Mouse (Mus musculus) lung, embryonic 16.5 days (tissue): Measurements from ENCODE around the gene Rhof. TPM values are rescaled to one million over a fixed set of nuclear protein-coding genes. Genes with fewer than 3 reads are reported as not detected.

Experiments
- ATAC-seq: fragments of 200-750 bp; cut with Nextera tagmentation; 2 replicates; pipeline ENCODE4 v1.8.0; 2017; ENCODE audit warnings: low read depth, mild to moderate bottlenecking, moderate library complexity
- H3K27ac ChIP-seq: fragments of 300-500 bp; sonication (generic); 2 replicates; pipeline ENCODE4 v1.5.1; 2014; ENCODE audit warnings: mild to moderate bottlenecking, control low read depth, low read length
- H3K27me3 ChIP-seq: fragments of 300-500 bp; sonication (generic); 2 replicates; pipeline ENCODE4 v1.6.1; 2014; ENCODE audit warnings: low read depth, low read length, mixed read lengths; ENCODE audit not compliant: control insufficient read depth, insufficient read depth
- H3K36me3 ChIP-seq: fragments of 300-500 bp; sonication (generic); 2 replicates; pipeline ENCODE4 v1.6.1; 2014; ENCODE audit warnings: low read length; ENCODE audit not compliant: control insufficient read depth, insufficient read depth
- H3K4me1 ChIP-seq: fragments of 300-500 bp; sonication (generic); replicated peaks from 2 replicates; pipeline ENCODE4 v1.6.1; 2014; ENCODE audit warnings: low read length, mixed read lengths; ENCODE audit not compliant: control insufficient read depth, insufficient read depth
- H3K4me2 ChIP-seq: fragments of 300-500 bp; sonication (generic); 2 replicates; pipeline ENCODE4 v1.6.1; 2014; ENCODE audit warnings: low read depth, low read length, control low read depth
- H3K4me3 ChIP-seq: fragments of 300-500 bp; sonication (generic); 2 replicates; pipeline ENCODE4 v1.5.1; 2014; ENCODE audit warnings: mild to moderate bottlenecking, low read length, control low read depth
- H3K9ac ChIP-seq: fragments of 300-500 bp; sonication (generic); 2 replicates; pipeline ENCODE4 v1.6.1; 2014; ENCODE audit warnings: low read length, control low read depth
- H3K9me3 ChIP-seq: fragments of 300-500 bp; sonication (generic); 2 replicates; pipeline ENCODE4 v1.6.1; 2016; ENCODE audit warnings: low read length; ENCODE audit not compliant: control insufficient read depth
- WGBS: fragments of 180-500 bp; shearing (Covaris S2); extraction: QIAGEN DNeasy Blood & Tissue Kit; methylation state at CpG from one replicate; pipeline ENCODE4 v1.1.7; 2014; 5-methylcytosine and 5-hydroxymethylcytosine counted together
- polyA plus RNA-seq: library from polyadenylated mRNA; unstranded; fragments of >200 nt; fragmentation: Nextera tagmentation; extraction: Ambion mirVana; gene quantifications from 2 replicates; pipeline ENCODE4 v1.2.1, GENCODE M21; 2015

Gene Rhof
- polyA plus RNA-seq, 1 experiment from 2014 or later: 5.3 TPM

DNA sequence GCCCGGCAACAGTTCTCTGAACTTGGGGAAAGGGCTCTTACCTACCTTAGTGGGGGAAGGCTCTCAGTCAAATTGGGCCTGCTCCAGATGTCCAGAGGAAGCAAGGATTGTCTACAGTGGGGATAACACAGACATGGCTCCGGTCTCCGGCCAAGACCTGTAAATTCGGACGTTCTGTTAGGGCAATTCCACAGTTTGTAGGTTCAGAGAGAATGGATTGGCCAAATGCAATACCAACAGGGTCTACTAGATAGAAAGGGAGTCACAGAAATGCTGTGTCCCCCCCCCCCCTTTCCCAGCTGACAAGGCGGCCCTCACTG is 5.4 kb upstream of the Rhof start:
- Histone ChIP-seq H3K27me3 (no peaks in the 10 kb centered on the region), H3K9me3 (no peaks in the 10 kb centered on the region), H3K4me1 (peaks cover 50% of the 10 kb centered on the region), H3K9ac (peak overlapping the region; percentile 99), H3K27ac (peak overlapping the region; percentile 100), H3K36me3 (no peaks in the 10 kb centered on the region), H3K4me2 (peak overlapping the region; percentile 99), H3K4me3 (peak overlapping the region; percentile 69)
- ATAC-seq: no peak
- 5% methylated on average over 6 of the region's 6 CpGs for WGBS

GRCm38 (mm10) chr5:123137044-123137909 is 4.8 kb upstream of the Rhof start:
- WGBS: 4% methylated on average over 20 of the region's 20 CpGs
- Histone ChIP-seq H3K27me3 (no peaks in the 10 kb centered on the region), H3K4me3 (peak overlapping the region; percentile 69), H3K36me3 (no peaks in the 10 kb centered on the region), H3K4me1 (peaks cover 56% of the 10 kb centered on the region), H3K9ac (peak overlapping the region; percentile 99), H3K27ac (peak overlapping the region; percentile 100), H3K9me3 (no peaks in the 10 kb centered on the region), H3K4me2 (peak overlapping the region; percentile 99)
- peak; percentile 15; the same call in 1 of the 2 replicates for ATAC-seq

- Histone ChIP-seq H3K36me3 (no peaks in the 10 kb centered on the region), H3K4me2 (peak overlapping the region; percentile 99), H3K4me1 (peaks cover 63% of the 10 kb centered on the region), H3K9ac (peak overlapping the region; percentile 99), H3K27me3 (no peaks in the 10 kb centered on the region), H3K9me3 (no peaks in the 10 kb centered on the region), H3K4me3 (peak overlapping the region; percentile 69), H3K27ac (peak overlapping the region; percentile 100)
- peak; percentile 57 for ATAC-seq
- WGBS: 5% methylated on average over 13 of the region's 13 CpGs
These were observed 4.0 kb upstream of the Rhof start for GRCm38 (mm10) chr5:123136361-123137043.

DNA sequence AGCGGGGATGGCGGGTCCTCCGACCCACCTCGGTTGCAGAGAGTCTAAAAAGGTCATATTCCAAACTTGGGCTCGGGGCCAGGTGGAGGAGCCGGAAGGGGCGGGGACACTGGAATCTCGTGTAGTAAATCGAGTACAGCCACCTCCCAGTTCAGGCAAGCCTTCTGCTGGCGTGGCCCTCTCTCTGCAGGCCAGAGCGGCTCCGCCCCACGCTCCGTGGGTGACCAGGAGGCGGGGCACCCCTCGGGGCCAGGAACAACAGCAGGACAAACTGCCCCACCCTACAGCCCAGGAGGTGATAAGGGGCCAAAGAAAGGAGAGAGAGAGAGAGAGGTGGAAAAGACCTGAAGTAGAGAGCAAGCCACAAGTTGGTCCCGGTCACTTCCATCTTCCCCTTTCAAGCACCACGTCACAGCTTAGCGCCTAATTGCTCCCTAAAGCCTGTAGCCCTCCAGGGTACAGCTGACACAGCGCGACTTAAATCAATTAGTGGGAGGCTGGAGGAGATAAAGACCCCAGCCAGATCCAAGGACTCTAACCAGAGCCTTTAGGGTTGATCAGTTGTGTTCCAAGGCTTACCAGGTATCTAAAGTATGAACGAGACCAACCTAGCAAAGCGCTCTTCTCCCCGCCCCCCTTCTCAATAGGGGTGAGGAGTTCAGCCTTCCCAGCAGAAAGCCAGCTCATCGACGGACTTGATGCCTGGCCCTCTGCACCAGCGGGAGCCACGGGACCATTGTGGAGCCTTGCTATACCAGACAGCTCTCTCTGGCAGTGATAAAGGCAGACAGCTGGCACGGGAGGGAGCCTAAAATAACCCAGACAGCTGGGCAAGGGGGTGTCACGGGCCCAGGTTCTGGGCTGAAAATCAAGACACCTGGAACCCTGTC is 3.2 kb upstream of the Rhof start:
- Histone ChIP-seq H3K27ac (peak overlapping the region; percentile 100), H3K27me3 (no peaks in the 10 kb centered on the region), H3K36me3 (no peaks in the 10 kb centered on the region), H3K9ac (peak overlapping the region; percentile 99), H3K4me2 (peak overlapping the region; percentile 99), H3K4me1 (peaks cover 63% of the 10 kb centered on the region), H3K4me3 (peak overlapping the region; percentile 69), H3K9me3 (no peaks in the 10 kb centered on the region)
- peak; percentile 21 for ATAC-seq
- 3% methylated on average over 30 of the region's 30 CpGs for WGBS

DNA sequence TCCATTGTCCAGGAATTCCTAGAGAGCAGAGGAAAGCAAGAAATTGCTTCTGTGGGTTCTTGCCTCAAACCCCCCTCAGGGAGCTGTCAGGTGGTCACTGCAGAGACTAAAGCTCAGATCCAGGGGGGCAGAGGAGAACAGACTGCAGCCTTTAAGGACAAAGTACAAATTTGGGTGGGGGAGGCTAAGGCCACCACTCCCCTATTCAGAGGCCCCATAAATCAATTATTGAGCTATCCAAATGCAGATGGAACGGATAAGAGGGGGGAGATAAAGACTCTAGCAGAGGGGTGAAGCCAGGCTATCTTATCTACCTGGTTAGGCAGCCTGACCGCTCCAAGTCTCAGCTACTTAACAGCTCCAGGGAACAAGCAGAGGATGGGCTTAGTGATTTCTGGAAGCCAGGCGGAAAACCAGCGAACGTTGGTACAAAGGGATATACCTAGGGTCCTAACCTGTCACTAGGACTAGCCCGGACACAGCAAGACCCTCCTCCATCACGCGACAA is 2.4 kb upstream of the Rhof start:
- Histone ChIP-seq H3K4me3 (peak overlapping the region; percentile 69), H3K4me1 (peaks cover 63% of the 10 kb centered on the region), H3K27me3 (no peaks in the 10 kb centered on the region), H3K9ac (peak overlapping the region; percentile 99), H3K9me3 (no peaks in the 10 kb centered on the region), H3K27ac (peak overlapping the region; percentile 100), H3K36me3 (no peaks in the 10 kb centered on the region), H3K4me2 (peak overlapping the region; percentile 99)
- ATAC-seq: no peak
- 17% methylated on average over 8 of the region's 8 CpGs for WGBS

GRCm38 (mm10) chr5:123134186-123134874 is 1.8 kb upstream of the Rhof start:
- H3K9ac ChIP-seq: peak overlapping the region; percentile 99

DNA sequence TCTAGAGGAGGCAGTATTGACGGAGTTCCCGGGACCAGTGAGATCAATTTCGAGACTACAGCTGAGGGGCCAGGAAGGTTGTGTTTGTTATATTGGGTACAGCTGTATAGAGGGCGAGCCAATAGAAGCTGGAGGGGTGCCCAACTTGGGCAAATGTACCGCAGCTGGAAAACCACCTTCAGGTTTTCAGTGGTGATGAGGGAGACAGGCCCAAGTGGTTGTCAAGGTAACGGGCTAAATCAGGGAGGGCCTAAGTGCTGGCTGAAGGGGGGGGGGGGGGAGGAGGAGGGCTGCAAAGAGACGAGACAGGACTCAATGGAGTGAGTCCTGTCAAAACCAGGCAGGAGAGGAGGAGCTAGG is 1.3 kb upstream of the Rhof start:
- H3K4me1 ChIP-seq: peaks cover 65% of the 10 kb centered on the region
- peak overlapping the region; percentile 100 for H3K27ac ChIP-seq
- no peak overlapping the region for H3K9ac ChIP-seq
- no peaks in the 10 kb centered on the region for H3K9me3 ChIP-seq
- no peaks in the 10 kb centered on the region for H3K27me3 ChIP-seq
- H3K4me3 ChIP-seq: no peak overlapping the region
- ATAC-seq: no peak
- peak overlapping the region; percentile 99; the same call in 1 of the 2 replicates for H3K4me2 ChIP-seq
- H3K36me3 ChIP-seq: no peaks in the 10 kb centered on the region
- 19% methylated on average over 7 of the region's 7 CpGs for WGBS

More at GRCm38 (mm10) chr5:123134186-123134874, 1.8 kb upstream of the Rhof start:
- ATAC-seq: no peak
- H3K27ac ChIP-seq: peak overlapping the region; percentile 100
- H3K4me1 ChIP-seq: peaks cover 63% of the 10 kb centered on the region
- H3K4me3 ChIP-seq: peak overlapping the region; percentile 69; the same call in 1 of the 2 replicates
- H3K36me3 ChIP-seq: no peaks in the 10 kb centered on the region
- peak overlapping the region; percentile 99 for H3K4me2 ChIP-seq
- WGBS: 8% methylated on average over 13 of the region's 13 CpGs
- no peaks in the 10 kb centered on the region for H3K9me3 ChIP-seq
- H3K27me3 ChIP-seq: no peaks in the 10 kb centered on the region

- ATAC-seq: peak; percentile 1; the same call in 1 of the 2 replicates
- Histone ChIP-seq H3K4me3 (peak overlapping the region; percentile 52), H3K4me1 (peaks cover 68% of the 10 kb centered on the region), H3K27me3 (no peaks in the 10 kb centered on the region), H3K4me2 (peak overlapping the region; percentile 77), H3K9me3 (no peaks in the 10 kb centered on the region), H3K36me3 (no peaks in the 10 kb centered on the region), H3K27ac (peak overlapping the region; percentile 100), H3K9ac (peak overlapping the region; percentile 67; the same call in 1 of the 2 replicates)
- 10% methylated on average over 18 of the region's 18 CpGs for WGBS
These were observed 741 bp upstream of the Rhof start for GRCm38 (mm10) chr5:123133083-123133783.
